Mouse (Mus musculus): Measurements from ENCODE around the gene S100a8. TPM values are rescaled to one million over a fixed set of nuclear protein-coding genes. Genes with fewer than 3 reads are reported as not detected.

S100a8 gene
- 2.4 TPM in 1 of 2 replicates, not detected in the other for total RNA-seq (2014; fragmentation: Nextera tagmentation)
- not detected in 2 replicates for total RNA-seq (2017)
- not detected in 2 replicates for polyA plus RNA-seq (2012)

DNA sequence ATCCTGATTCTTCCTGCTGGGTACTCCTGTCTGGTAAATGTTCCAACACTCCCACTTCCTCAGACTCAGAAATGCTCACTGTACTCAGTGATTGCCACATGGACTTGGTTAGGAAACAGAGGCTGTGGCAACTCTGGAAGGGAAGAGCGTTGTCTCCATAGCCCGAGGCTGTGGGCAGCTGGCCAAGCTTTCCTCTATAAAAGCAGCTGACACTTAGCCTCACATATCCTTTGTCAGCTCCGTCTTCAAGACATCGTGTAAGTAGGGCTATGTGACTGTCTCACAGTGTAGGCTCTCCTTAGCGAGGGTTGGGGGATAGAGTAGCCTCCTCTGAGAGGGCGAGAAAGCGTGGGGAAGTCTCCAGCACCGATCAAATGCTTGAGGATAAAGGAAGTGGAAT lies at the start of gene S100a8:
Gene S100a8, plus strand, starts transcription at position 133 of the 400 bp plus-strand sequence.
- no peaks in the 10 kb centered on the region for H3K4me1 ChIP-seq (ENCODE audit: insufficient read depth, low read depth, low read length)
- H3K4me3 ChIP-seq (ENCODE audit: low read depth, low read length) = no peak within 1 kb of the TSS
- DNase-seq (ENCODE audit: low spot score) (no peak), ATAC-seq (ENCODE audit: extremely low read depth, insufficient number of reproducible peaks, low FRiP score, poor library complexity, severe bottlenecking) (no peak)
- H3K27me3 ChIP-seq (ENCODE audit: insufficient read depth, low read length) = no peaks in the 10 kb centered on the region
- TF ChIP-seq POLR2AphosphoS5 (IDR thresholded peaks at IDR 0.05; ENCODE audit: insufficient replicate concordance, low read depth, low read length) = no peak
- no peak for TF ChIP-seq GATA1 (IDR thresholded peaks at IDR 0.05; ENCODE audit: borderline replicate concordance, low read length)
- TF ChIP-seq GATA2 (IDR thresholded peaks at IDR 0.05; ENCODE audit: borderline replicate concordance, low read depth, low read length) = no peak
- no peak for TF ChIP-seq TAL1 (conservative IDR thresholded peaks at IDR 0.05; ENCODE audit: low read depth, low read length)
- no peak for TF ChIP-seq CTCF (IDR thresholded peaks at IDR 0.05; ENCODE audit: low read depth, low read length)
- no peaks in the 10 kb centered on the region for H3K9me3 ChIP-seq (replicated peaks)
- H3K36me3 ChIP-seq (replicated peaks) = no peaks in the 10 kb centered on the region

GRCm38 (mm10) chr3:90621552-90621951 lies 47.2 kb upstream of the S100a8 start:
- no peaks in the 10 kb centered on the region; the same call in 1 of the 2 replicates for H3K27me3 ChIP-seq (ENCODE audit: insufficient read depth, low read length)
- H3K4me1 ChIP-seq (ENCODE audit: insufficient read depth, low read depth, low read length) = no peaks in the 10 kb centered on the region
- DNase-seq (ENCODE audit: low spot score) (no peak), ATAC-seq (ENCODE audit: extremely low read depth, insufficient number of reproducible peaks, low FRiP score, poor library complexity, severe bottlenecking) (no peak)
- H3K4me3 ChIP-seq (ENCODE audit: low read depth, low read length) = no peak overlapping the region
- TF ChIP-seq GATA1 (IDR thresholded peaks at IDR 0.05; ENCODE audit: borderline replicate concordance, low read length) = no peak
- TF ChIP-seq POLR2AphosphoS5 (IDR thresholded peaks at IDR 0.05; ENCODE audit: insufficient replicate concordance, low read depth, low read length) = no peak
- TF ChIP-seq TAL1 (conservative IDR thresholded peaks at IDR 0.05; ENCODE audit: low read depth, low read length) = no peak
- no peak for TF ChIP-seq CTCF (IDR thresholded peaks at IDR 0.05; ENCODE audit: low read depth, low read length)
- no peak for TF ChIP-seq GATA2 (IDR thresholded peaks at IDR 0.05; ENCODE audit: borderline replicate concordance, low read depth, low read length)
- H3K9me3 ChIP-seq (replicated peaks) = no peaks in the 10 kb centered on the region
- no peaks in the 10 kb centered on the region for H3K36me3 ChIP-seq (replicated peaks)

DNA sequence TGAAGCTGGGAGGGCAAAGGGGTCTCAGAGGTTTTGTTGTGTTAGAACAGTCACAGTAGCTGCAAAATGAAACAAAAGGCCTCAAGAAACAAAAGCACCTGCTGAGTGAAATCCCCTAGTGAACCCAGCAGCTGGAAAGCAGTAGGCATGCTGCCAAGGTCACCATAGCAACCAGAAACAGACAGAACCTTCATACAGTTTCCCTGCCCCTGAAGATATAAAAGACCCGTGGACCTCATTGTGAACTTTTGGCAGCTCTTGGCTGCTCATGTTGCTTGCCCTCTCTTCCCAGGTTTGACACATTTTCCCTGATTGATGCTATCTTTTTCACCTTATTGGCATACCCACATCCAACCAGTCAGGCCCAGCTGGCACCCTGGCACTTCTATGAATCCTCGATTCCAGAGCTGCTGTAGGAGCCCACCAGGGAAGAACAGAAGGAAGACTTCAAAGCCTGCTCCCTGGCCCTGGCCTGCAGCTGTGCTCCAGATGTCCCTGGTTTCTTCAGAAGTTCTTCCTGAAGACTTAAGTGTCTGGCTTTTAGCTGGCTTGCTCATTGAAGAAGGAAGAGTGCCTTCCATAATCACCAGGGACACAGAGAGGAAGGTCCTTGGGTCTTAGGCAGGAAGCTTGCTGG lies 45.2 kb upstream of the S100a8 start:
- Histone ChIP-seq H3K4me3 (ENCODE audit: low read depth, low read length) (no peak overlapping the region), H3K27me3 (ENCODE audit: insufficient read depth, low read length) (peaks cover 3% of the 10 kb centered on the region; the same call in 1 of the 2 replicates), H3K36me3 (replicated peaks) (no peaks in the 10 kb centered on the region), H3K4me1 (ENCODE audit: insufficient read depth, low read depth, low read length) (no peaks in the 10 kb centered on the region), H3K9me3 (replicated peaks) (no peaks in the 10 kb centered on the region)
- no peak for TF ChIP-seq CTCF (IDR thresholded peaks at IDR 0.05; ENCODE audit: low read depth, low read length)
- no peak for TF ChIP-seq GATA1 (IDR thresholded peaks at IDR 0.05; ENCODE audit: borderline replicate concordance, low read length)
- TF ChIP-seq GATA2 (IDR thresholded peaks at IDR 0.05; ENCODE audit: borderline replicate concordance, low read depth, low read length) = no peak
- no peak for TF ChIP-seq POLR2AphosphoS5 (IDR thresholded peaks at IDR 0.05; ENCODE audit: insufficient replicate concordance, low read depth, low read length)
- no peak for TF ChIP-seq TAL1 (conservative IDR thresholded peaks at IDR 0.05; ENCODE audit: low read depth, low read length)
- DNase-seq (ENCODE audit: low spot score) (no peak), ATAC-seq (ENCODE audit: extremely low read depth, insufficient number of reproducible peaks, low FRiP score, poor library complexity, severe bottlenecking) (no peak)

DNA sequence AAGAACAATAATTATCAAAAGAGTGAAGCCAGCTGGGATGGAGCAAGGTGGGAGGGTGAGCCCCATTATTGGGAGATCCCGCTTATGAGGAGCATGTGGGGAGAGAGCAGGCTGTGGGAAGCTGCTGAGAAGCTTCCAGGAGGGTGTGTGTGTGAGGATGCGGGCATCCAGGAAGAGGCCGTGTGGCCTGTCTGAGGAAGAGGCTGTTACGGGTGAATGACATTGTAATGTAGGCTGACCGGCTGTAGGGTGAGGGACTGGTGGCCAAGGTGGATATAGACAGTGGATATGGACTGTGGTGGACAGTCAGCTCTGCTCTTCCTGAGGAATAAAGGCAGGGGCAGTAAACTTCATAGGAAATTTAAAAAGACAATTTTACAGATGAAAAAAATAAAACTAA lies 43.3 kb upstream of the S100a8 start:
- Histone ChIP-seq H3K4me3 (ENCODE audit: low read depth, low read length) (no peak overlapping the region), H3K27me3 (ENCODE audit: insufficient read depth, low read length) (peaks cover 3% of the 10 kb centered on the region; the same call in 1 of the 2 replicates), H3K4me1 (ENCODE audit: insufficient read depth, low read depth, low read length) (no peaks in the 10 kb centered on the region), H3K36me3 (replicated peaks) (no peaks in the 10 kb centered on the region), H3K9me3 (replicated peaks) (no peaks in the 10 kb centered on the region)
- DNase-seq (ENCODE audit: low spot score) (no peak), ATAC-seq (ENCODE audit: extremely low read depth, insufficient number of reproducible peaks, low FRiP score, poor library complexity, severe bottlenecking) (no peak)
- TF ChIP-seq GATA2 (IDR thresholded peaks at IDR 0.05; ENCODE audit: borderline replicate concordance, low read depth, low read length) = no peak

- H3K9me3 ChIP-seq (replicated peaks) = no peaks in the 10 kb centered on the region
- ATAC-seq (ENCODE audit: extremely low read depth, insufficient number of reproducible peaks, low FRiP score, poor library complexity, severe bottlenecking) = no peak
Observed at GRCm38 (mm10) chr3:90626266-90627021, 42.3 kb upstream of the S100a8 start.

DNA sequence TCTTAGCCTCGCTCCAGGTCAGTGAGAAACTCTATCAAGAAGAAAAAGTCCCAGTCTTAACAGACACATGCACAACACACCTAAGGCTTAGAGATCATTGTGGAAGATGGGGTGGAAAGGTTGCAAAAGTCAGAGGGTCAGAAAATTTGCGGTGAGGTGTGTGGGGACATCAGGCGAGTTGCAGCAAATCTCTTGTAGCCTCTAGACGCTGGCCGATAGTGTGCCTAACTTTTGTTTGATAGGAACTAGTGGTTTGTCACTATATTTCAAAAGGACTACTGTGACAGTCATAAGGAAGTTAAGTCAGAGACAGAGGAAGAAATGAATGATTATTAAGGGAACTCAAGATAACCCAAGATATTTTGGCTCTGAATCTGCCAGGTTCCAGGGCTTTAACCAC lies 41.4 kb upstream of the S100a8 start:
- Histone ChIP-seq H3K4me1 (ENCODE audit: insufficient read depth, low read depth, low read length) (no peaks in the 10 kb centered on the region), H3K36me3 (replicated peaks) (no peaks in the 10 kb centered on the region), H3K27me3 (ENCODE audit: insufficient read depth, low read length) (peaks cover 3% of the 10 kb centered on the region; the same call in 1 of the 2 replicates), H3K4me3 (ENCODE audit: low read depth, low read length) (no peak overlapping the region), H3K9me3 (replicated peaks) (no peaks in the 10 kb centered on the region)
- no peak for TF ChIP-seq POLR2AphosphoS5 (IDR thresholded peaks at IDR 0.05; ENCODE audit: insufficient replicate concordance, low read depth, low read length)
- TF ChIP-seq GATA2 (IDR thresholded peaks at IDR 0.05; ENCODE audit: borderline replicate concordance, low read depth, low read length) = no peak
- no peak for TF ChIP-seq TAL1 (conservative IDR thresholded peaks at IDR 0.05; ENCODE audit: low read depth, low read length)
- TF ChIP-seq GATA1 (IDR thresholded peaks at IDR 0.05; ENCODE audit: borderline replicate concordance, low read length) = no peak
- TF ChIP-seq CTCF (IDR thresholded peaks at IDR 0.05; ENCODE audit: low read depth, low read length) = no peak
- DNase-seq (ENCODE audit: low spot score) (no peak), ATAC-seq (ENCODE audit: extremely low read depth, insufficient number of reproducible peaks, low FRiP score, poor library complexity, severe bottlenecking) (no peak)

More at GRCm38 (mm10) chr3:90626266-90627021, 42.3 kb upstream of the S100a8 start:
- TF ChIP-seq GATA1 (IDR thresholded peaks at IDR 0.05; ENCODE audit: borderline replicate concordance, low read length) (no peak), GATA2 (IDR thresholded peaks at IDR 0.05; ENCODE audit: borderline replicate concordance, low read depth, low read length) (no peak), TAL1 (conservative IDR thresholded peaks at IDR 0.05; ENCODE audit: low read depth, low read length) (no peak), CTCF (IDR thresholded peaks at IDR 0.05; ENCODE audit: low read depth, low read length) (no peak), POLR2AphosphoS5 (IDR thresholded peaks at IDR 0.05; ENCODE audit: insufficient replicate concordance, low read depth, low read length) (no peak)
- Histone ChIP-seq H3K36me3 (replicated peaks) (no peaks in the 10 kb centered on the region), H3K27me3 (ENCODE audit: insufficient read depth, low read length) (peaks cover 3% of the 10 kb centered on the region; the same call in 1 of the 2 replicates), H3K4me3 (ENCODE audit: low read depth, low read length) (no peak overlapping the region), H3K4me1 (ENCODE audit: insufficient read depth, low read depth, low read length) (no peaks in the 10 kb centered on the region)
- DNase-seq (ENCODE audit: low spot score) = no peak

Measured in G1E (cell line).